Mouse (Mus musculus): ENCODE results near the gene Hist1h1e. TPM values are rescaled to one million over a fixed set of nuclear protein-coding genes. Genes with fewer than 3 reads are reported as not detected.

Hist1h1e gene
- polyA plus RNA-seq, 1 experiment = 2.9 TPM

GRCm38 (mm10) chr13:23620733-23621531 lies 1.4 kb downstream of the Hist1h1e start, which contains the start of gene Hist1h2be:
Gene Hist1h2be, minus strand, starts transcription at chr13:23621124.
- Histone ChIP-seq H3K27ac (ENCODE audit: insufficient read depth, low read length) (peak within 1 kb of the TSS; percentile 95), H3K4me1 (ENCODE audit: control insufficient read depth, insufficient read depth, insufficient read length) (peaks cover 2% of the 10 kb centered on the region; the same call in 1 of the 2 replicates), H3K36me3 (ENCODE audit: control insufficient read depth, insufficient read depth, low read length) (no peaks in the 10 kb centered on the region), H3K27me3 (ENCODE audit: control insufficient read depth, insufficient read depth, low read length) (no peaks in the 10 kb centered on the region), H3K4me3 (ENCODE audit: extremely low read depth, insufficient read depth, insufficient read length) (peak within 1 kb of the TSS; percentile 65)
- WGBS = under 1% methylated on average over 27 of the region's 27 CpGs
- TF ChIP-seq CTCF (IDR thresholded peaks at IDR 0.05; ENCODE audit: extremely low read depth, insufficient read depth, insufficient read length, insufficient replicate concordance) = no peak
- no peak; the same call in 1 of the 2 replicates for TF ChIP-seq POLR2A (IDR thresholded peaks at IDR 0.05; ENCODE audit: low read depth, low read length)
- peak; percentile 37 to 90 for DNase-seq (ENCODE audit: low read depth in 1 of 2, low spot score in 2 of 2)

GRCm38 (mm10) chr13:23620056-23620732 lies 2.2 kb downstream of the Hist1h1e start:
- Histone ChIP-seq H3K36me3 (ENCODE audit: control insufficient read depth, insufficient read depth, low read length) (no peaks in the 10 kb centered on the region), H3K4me3 (ENCODE audit: extremely low read depth, insufficient read depth, insufficient read length) (peak overlapping the region; percentile 65; the same call in 1 of the 2 replicates), H3K27ac (ENCODE audit: insufficient read depth, low read length) (peak overlapping the region; percentile 95), H3K4me1 (ENCODE audit: control insufficient read depth, insufficient read depth, insufficient read length) (peaks cover 2% of the 10 kb centered on the region; the same call in 1 of the 2 replicates), H3K27me3 (ENCODE audit: control insufficient read depth, insufficient read depth, low read length) (no peaks in the 10 kb centered on the region)
- DNase-seq (ENCODE audit: low read depth in 1 of 2, low spot score in 2 of 2) = no peak
- 25% methylated on average over 12 of the region's 12 CpGs for WGBS
- no peak for TF ChIP-seq CTCF (IDR thresholded peaks at IDR 0.05; ENCODE audit: extremely low read depth, insufficient read depth, insufficient read length, insufficient replicate concordance)
- TF ChIP-seq POLR2A (IDR thresholded peaks at IDR 0.05; ENCODE audit: low read depth, low read length) = no peak

- H3K27ac ChIP-seq (ENCODE audit: insufficient read depth, low read length) = no peak overlapping the region
Observed at GRCm38 (mm10) chr13:23611638-23612037, 10.7 kb downstream of the Hist1h1e start.

GRCm38 (mm10) chr13:23610393-23610792 lies 12.0 kb downstream of the Hist1h1e start:
- no peak for DNase-seq (ENCODE audit: low read depth in 1 of 2, low spot score in 2 of 2)
- H3K27ac ChIP-seq (ENCODE audit: insufficient read depth, low read length) = no peak overlapping the region
- no peaks in the 10 kb centered on the region for H3K36me3 ChIP-seq (ENCODE audit: control insufficient read depth, insufficient read depth, low read length)
- H3K4me3 ChIP-seq (ENCODE audit: extremely low read depth, insufficient read depth, insufficient read length) = no peak overlapping the region
- 82% methylated on average over 2 of the region's 2 CpGs for WGBS
- no peaks in the 10 kb centered on the region for H3K27me3 ChIP-seq (ENCODE audit: control insufficient read depth, insufficient read depth, low read length)
- TF ChIP-seq CTCF (IDR thresholded peaks at IDR 0.05; ENCODE audit: extremely low read depth, insufficient read depth, insufficient read length, insufficient replicate concordance) (no peak), POLR2A (IDR thresholded peaks at IDR 0.05; ENCODE audit: low read depth, low read length) (no peak)
- no peaks in the 10 kb centered on the region for H3K4me1 ChIP-seq (ENCODE audit: control insufficient read depth, insufficient read depth, insufficient read length)

More at GRCm38 (mm10) chr13:23611638-23612037, 10.7 kb downstream of the Hist1h1e start:
- Histone ChIP-seq H3K4me3 (ENCODE audit: extremely low read depth, insufficient read depth, insufficient read length) (no peak overlapping the region), H3K4me1 (ENCODE audit: control insufficient read depth, insufficient read depth, insufficient read length) (no peaks in the 10 kb centered on the region), H3K36me3 (ENCODE audit: control insufficient read depth, insufficient read depth, low read length) (no peaks in the 10 kb centered on the region), H3K27me3 (ENCODE audit: control insufficient read depth, insufficient read depth, low read length) (no peaks in the 10 kb centered on the region)
- DNase-seq (ENCODE audit: low read depth in 1 of 2, low spot score in 2 of 2) = no peak
- WGBS = 90% methylated on average over 3 of the region's 3 CpGs
- TF ChIP-seq POLR2A (IDR thresholded peaks at IDR 0.05; ENCODE audit: low read depth, low read length) (no peak), CTCF (IDR thresholded peaks at IDR 0.05; ENCODE audit: extremely low read depth, insufficient read depth, insufficient read length, insufficient replicate concordance) (no peak)

GRCm38 (mm10) chr13:23609844-23610243 lies 12.5 kb downstream of the Hist1h1e start:
- H3K4me3 ChIP-seq (ENCODE audit: extremely low read depth, insufficient read depth, insufficient read length) = no peak overlapping the region
- no peaks in the 10 kb centered on the region for H3K27me3 ChIP-seq (ENCODE audit: control insufficient read depth, insufficient read depth, low read length)
- H3K4me1 ChIP-seq (ENCODE audit: control insufficient read depth, insufficient read depth, insufficient read length) = no peaks in the 10 kb centered on the region
- DNase-seq (ENCODE audit: low read depth in 1 of 2, low spot score in 2 of 2) = no peak
- H3K36me3 ChIP-seq (ENCODE audit: control insufficient read depth, insufficient read depth, low read length) = no peaks in the 10 kb centered on the region
- no peak overlapping the region for H3K27ac ChIP-seq (ENCODE audit: insufficient read depth, low read length)
- TF ChIP-seq POLR2A (IDR thresholded peaks at IDR 0.05; ENCODE audit: low read depth, low read length) (no peak), CTCF (IDR thresholded peaks at IDR 0.05; ENCODE audit: extremely low read depth, insufficient read depth, insufficient read length, insufficient replicate concordance) (no peak)

GRCm38 (mm10) chr13:23609209-23609608 lies 13.1 kb downstream of the Hist1h1e start:
- no peak for DNase-seq (ENCODE audit: low read depth in 1 of 2, low spot score in 2 of 2)
- Histone ChIP-seq H3K27ac (ENCODE audit: insufficient read depth, low read length) (no peak overlapping the region), H3K36me3 (ENCODE audit: control insufficient read depth, insufficient read depth, low read length) (no peaks in the 10 kb centered on the region), H3K4me3 (ENCODE audit: extremely low read depth, insufficient read depth, insufficient read length) (no peak overlapping the region; the same call in 1 of the 2 replicates), H3K27me3 (ENCODE audit: control insufficient read depth, insufficient read depth, low read length) (no peaks in the 10 kb centered on the region), H3K4me1 (ENCODE audit: control insufficient read depth, insufficient read depth, insufficient read length) (no peaks in the 10 kb centered on the region)
- 82% methylated on average over 4 of the region's 4 CpGs for WGBS
- TF ChIP-seq POLR2A (IDR thresholded peaks at IDR 0.05; ENCODE audit: low read depth, low read length) = no peak
- no peak for TF ChIP-seq CTCF (IDR thresholded peaks at IDR 0.05; ENCODE audit: extremely low read depth, insufficient read depth, insufficient read length, insufficient replicate concordance)
